Mouse (Mus musculus) ES-E14 (cell line): Measurements from ENCODE around the gene Cntn4.

Experiments
- HCFC1 ChIP-seq: IDR thresholded peaks from 2 replicates; pipeline ENCODE4 v1.6.1; 2012; ENCODE audit warnings: low read length, inconsistent platforms, borderline replicate concordance; ENCODE audit not compliant: insufficient read depth
- ZC3H11A ChIP-seq: IDR thresholded peaks from 2 replicates; pipeline ENCODE4 v1.6.1; 2012; ENCODE audit warnings: low read depth, mild to moderate bottlenecking, inconsistent platforms, low read length, borderline replicate concordance
- ZNF384 ChIP-seq: IDR thresholded peaks from 2 replicates; pipeline ENCODE4 v1.6.1; 2012; ENCODE audit warnings: low read depth, low read length, inconsistent platforms

DNA sequence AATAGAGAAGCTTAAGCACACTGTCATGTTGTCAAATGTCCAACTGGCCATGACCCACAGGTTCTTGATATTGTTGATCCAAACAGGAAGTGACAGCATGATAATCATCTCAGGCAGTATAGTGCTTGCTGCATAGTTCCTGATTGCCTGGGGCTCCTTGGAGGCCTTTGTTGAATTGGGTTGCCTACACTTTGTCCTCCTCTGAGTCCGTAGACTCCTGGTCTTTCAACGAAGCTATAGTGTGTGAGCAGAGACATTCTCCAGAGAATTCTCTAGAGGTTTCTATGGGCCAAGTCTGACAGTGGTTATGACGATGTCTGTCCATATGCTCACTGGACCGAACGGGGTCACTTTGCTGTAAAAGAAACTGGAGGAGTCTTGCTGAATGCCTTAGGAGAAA lies 5.8 kb downstream of the Cntn4 start:
- TF ChIP-seq HCFC1 (no peak), ZC3H11A (no peak), ZNF384 (no peak)
